Mouse (Mus musculus) cerebellum, postnatal 36 days (tissue): ENCODE measurements around the gene Capzb.
A peak's percentile ranks its signal among the peaks of the same experiment; 100 is the strongest.

Experiments used
- DNase-seq, 2 experiments: peaks; one replicate each; pipeline ENCODE4 v3.0.0; 2021 to 2022; ENCODE audit warnings: mixed read lengths in 2 of 2

The Capzb gene

GRCm38 (mm10) chr4:139182511-139182910 is 10.2 kb upstream of the Capzb start:
- no peak for DNase-seq

DNA sequence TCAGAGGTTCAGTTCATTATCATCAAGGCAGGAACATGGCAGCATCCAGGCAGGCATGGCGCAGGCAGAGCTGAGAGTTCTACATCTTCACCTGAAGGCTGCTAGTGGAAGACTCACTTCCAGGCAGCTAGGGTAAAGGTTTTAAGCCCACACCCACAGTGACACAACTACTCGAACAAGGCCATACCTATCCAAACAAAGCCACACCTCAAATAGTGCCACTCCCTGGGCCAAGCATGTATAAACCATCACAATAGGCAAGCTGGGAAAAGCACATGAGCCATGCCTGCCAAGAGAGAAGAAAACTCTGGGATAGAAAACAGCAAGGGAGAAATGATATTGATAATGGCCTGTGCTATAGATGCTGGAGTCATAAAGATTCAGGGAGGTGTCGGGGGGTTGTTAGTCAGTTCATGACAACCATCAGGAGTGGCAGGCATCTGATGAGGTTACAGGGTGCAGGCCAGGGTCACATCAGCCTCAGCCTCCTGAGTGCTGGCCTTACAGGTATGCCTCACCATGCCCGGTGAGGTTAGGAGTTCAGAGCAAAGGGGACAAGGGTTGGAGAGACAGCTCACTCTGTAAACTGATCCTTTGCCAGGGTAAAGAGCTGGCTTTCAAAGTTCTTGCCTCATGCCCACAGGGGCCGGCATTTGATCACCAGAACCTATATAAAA is 6.8 kb upstream of the Capzb start:
- no peak for DNase-seq

DNA sequence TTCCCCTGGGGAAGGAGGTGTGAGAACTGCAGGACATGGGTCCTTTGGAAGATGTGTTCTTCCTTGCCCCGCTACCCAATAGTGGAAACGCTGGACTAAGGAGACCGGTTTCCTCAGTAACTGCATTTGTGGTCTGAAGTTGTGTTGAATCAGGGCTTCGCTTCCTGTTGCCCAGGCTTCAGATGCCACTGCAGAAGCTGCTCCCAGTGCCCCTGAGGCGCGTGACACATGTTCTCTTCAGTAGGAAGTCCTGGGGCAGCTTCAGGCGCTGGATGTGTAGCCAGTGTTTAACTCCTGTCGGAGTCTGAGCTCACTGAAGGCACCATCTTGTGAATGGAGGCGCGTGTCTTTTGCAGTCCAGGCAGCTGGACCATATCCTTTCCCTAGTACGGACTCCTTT is 4.8 kb upstream of the Capzb start:
- DNase-seq, result no peak

DNA sequence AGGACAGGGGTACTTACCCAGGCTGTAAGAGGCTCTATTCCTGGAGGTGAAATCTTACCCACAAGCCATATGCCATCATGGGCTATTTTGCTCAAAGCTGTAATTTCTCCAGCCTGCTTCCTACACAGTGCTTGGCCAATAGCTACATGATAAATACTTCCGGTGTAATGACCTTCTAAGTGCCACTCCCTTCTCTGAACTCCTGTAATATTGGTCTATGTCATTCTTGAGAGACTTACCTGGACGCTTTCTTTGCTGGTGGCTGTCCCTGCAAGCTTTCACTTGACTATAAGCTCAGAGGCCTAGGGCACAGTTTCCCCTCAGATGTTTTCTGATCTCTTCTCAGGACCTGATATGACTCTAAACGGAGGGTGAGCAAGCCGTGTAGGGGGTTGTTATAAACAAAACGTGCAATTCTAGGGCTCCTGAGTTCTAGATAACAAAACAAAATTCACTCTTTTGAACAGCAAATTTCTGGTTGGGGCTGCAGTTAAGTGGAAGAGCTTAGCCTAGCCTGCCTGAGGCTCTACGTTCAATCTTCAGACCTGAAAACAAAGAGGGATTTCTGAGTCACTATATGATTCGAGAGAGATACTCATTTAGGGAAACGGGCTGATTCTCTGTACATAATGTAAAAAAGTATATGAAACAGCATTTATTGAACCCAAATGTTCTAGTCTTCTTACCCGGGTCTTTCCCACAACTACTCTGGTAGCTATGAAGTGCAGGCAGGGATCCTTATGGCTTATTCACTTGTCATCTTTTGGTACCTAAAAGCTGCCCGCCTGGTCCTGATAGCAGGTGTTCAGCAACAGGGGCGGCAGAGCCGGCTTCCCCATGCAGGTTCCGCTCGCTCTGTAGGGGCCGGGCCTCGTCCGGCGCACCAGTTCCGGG is 847 bp upstream of the Capzb start:
- DNase-seq, result no peak

GRCm38 (mm10) chr4:139193176-139194093 is 736 bp downstream of the Capzb start:
- DNase-seq, result peak in 1 of 2 experiments; percentile 14

DNA sequence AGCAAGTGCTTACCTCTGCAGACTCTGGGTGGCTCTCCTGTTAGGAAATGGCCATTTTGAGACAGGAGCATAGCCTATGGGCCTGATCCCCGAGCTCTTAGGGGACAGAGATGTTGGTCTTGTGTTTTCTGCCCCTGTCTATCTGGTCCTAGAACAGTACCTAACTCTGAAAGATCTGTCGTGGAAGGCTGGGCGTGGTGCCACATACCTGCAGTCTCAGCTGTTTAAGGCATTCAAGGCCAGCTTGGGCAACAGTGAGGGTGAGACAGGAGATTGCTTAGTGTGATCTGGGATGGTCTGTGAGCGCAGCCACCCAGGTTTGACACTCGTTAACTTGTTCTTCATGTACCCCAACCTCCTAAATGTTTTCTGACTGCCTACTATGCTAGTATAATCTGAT is 2.4 kb downstream of the Capzb start:
- DNase-seq, result peak in 1 of 2 experiments; percentile 43

DNA sequence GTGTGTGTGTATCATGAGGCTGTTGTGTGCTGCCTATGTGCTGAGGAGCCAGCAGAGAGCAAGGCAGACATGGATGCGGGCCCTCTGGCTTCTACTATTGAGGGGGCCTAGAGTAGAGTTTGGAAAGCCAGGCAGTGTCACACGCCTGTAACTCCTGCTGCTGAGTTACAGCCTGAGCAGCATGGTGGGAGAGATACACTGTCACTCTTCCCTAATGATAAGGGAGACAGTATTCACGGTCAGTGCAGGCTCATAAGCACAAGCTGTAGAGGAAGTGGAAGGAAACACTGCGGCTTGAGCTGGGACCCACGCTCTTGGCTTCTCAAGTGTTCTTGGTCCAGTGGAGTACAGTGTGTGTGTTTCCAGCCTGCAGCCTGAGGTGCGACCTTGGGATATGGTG is 3.8 kb downstream of the Capzb start:
- no peak for DNase-seq

DNA sequence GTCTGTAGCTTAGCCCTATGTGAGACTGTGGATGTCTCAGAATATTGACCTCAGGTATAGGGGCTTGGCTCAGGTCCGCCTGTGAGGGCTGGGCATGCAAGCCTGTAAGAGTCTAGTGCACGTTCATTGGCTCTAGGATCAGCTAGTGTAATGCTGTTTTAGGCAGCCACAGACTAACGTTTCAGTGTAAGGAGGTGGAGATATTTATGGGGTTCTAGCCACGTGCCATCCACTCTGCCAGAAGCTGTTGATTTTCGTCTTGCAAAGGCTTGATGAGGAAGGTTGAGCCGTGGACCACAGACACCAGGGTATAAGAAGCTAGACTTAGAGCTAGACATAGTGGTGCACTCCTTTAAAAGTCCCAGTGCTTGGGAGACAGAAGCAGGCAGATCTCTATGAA is 4.2 kb downstream of the Capzb start:
- no peak for DNase-seq

GRCm38 (mm10) chr4:139197453-139197852 is 4.8 kb downstream of the Capzb start:
- DNase-seq, result no peak

DNA sequence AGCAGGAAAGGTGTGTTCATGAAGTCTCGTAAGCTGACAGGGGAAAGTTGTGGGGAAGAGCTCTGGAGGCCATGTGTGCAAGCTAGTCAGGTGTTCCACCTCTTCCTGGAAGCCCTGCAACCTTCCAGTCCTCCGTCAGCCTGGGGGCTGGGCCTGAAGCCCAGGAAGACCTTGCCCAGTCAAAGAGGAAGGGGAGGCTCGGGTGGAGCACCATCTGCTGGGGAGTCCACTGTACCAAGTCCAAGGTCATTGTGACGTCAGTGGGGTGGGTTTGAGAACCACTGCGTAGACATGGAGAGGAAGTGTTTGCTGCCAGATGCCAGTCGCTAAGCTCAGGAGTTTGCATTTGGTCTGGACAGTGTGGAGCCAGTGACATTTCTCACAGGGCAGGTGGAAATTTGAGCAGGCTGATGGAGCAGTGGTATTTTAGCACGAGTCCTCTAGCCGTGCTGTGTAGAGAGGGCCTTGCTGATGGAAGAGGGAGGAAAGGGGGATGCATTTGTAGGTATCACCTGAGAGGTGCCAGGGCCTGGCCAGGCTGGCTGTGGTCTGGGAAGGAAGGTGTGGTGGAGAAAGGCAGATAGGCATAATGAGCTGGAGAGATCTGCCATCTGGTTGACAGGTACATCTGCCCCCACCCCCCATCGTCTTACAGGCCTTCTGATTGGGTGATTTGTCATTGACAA is 5.4 kb downstream of the Capzb start:
- no peak for DNase-seq

GRCm38 (mm10) chr4:139199126-139199525 is 6.4 kb downstream of the Capzb start:
- no peak for DNase-seq

DNA sequence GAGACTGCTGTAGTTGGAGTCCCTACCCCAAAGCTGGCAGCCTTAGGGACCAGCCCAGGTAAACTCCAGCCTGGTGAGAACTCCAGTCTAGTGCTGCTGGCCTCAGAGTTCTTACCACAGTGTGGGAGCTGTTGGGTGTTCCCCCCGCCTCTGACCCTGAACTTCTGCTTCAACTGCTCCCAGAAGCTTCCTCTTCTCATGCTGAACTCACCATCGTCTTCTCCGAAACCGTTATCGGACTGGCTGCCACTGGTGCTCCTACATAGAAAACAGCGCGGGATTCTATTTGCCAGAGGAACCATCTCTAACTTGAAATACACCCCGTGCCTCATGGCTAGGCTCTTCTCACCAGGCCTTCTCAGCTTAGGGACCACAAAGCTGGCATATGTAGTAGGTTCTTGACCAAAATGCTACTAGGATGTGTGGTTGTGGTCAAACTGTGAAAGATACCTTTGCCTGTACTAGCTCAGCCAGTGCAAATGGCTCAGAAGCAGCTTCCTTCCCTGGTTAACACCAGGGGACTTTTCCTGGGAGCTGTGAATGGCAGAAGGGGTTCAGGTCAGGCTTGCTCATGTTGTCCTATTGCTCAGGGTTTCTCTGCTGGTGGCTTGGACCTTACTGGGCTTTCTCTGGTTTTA is 7.1 kb downstream of the Capzb start:
- no peak for DNase-seq

- no peak for DNase-seq
These were observed 8.2 kb downstream of the Capzb start for GRCm38 (mm10) chr4:139200946-139201345.

DNA sequence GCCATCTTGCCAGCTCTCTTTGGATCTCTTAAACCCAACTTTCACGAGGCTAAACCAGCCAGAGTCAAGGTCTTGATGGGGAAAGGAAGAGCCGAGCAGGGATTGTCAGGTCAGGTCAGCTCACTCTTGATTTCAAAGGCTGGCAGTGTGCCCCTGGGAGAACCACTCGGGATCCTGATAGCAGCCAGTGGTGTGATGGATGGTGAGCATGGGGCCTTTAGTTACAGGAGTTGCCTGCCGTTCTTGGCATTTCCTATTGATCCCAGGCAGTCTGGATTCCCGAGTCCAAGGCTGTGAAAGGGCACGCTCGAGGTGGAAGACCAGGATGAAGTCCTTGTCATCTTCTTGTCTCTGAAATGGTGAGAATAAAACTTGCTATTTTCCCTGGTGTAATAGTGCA is 9.9 kb downstream of the Capzb start:
- DNase-seq, result no peak

DNA sequence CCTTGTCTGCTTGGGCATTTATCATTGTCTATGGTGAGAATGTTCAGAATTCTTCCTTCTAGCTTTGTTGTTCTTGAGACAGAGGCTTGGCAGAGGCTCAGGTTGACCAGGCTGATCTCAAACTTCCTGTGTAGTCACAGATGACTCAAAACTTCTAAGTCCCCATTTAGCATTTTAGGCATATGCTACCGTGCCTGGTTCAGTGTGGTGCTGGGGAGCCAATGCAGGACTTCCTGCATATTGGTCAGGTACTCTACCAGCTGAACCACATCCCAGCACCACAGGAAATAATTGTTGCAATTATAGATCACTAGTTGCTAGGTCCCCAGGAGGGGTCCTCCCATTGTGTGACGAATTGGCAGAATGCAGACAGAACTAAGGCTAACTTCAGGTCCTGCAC is 10.7 kb downstream of the Capzb start:
- no peak for DNase-seq

DNA sequence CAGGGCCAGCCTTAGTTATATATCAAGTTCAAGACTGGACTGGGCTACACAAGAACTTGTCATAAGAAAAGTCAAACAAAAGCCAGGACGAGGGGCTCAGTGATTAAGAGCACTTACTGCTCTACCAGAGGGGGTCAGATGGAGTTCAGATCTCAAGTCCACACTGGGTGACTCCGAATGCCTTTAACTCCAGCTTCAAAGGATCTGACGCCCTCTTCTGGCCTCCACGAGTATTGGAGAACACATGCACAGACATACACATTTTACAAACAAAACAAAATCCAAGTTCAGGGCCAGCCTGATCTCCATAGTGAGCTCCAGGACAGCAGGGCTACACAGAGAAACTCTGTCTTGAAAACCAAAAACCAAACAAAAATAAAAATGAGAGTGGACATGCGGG is 13.1 kb downstream of the Capzb start:
- DNase-seq, result no peak

DNA sequence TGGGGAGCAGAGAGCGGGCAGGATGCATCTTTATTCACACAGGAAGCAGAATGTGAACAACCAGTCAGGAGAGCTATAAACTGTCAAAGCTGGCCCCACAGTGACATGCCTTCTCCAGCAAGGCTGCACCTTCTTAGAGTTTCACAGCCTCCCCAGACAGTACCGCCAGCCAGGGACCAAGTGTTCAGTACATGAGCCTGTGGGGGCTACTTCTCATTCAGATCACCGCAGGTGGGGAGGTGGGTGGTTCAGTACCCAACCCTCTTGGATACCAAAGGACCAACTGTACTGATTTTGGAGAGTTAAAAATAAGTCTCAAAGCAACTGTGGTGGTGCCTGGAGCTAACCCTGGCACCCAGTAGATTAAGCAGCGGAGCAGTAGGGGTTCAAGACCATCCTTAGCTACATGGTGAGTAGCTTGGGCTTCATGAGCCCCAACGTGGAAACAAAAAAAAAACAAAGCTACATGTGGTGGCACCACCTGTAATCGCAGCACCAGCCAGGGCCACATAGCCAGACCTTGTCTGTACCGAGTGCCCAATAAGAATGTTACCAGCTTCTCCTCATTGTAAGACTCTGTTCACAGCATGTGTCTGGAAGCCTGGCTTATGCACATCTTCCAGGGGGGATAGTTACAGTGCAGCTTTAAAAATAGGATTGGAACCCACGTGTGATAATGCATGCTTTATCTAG is 13.8 kb downstream of the Capzb start:
- DNase-seq, result no peak

DNA sequence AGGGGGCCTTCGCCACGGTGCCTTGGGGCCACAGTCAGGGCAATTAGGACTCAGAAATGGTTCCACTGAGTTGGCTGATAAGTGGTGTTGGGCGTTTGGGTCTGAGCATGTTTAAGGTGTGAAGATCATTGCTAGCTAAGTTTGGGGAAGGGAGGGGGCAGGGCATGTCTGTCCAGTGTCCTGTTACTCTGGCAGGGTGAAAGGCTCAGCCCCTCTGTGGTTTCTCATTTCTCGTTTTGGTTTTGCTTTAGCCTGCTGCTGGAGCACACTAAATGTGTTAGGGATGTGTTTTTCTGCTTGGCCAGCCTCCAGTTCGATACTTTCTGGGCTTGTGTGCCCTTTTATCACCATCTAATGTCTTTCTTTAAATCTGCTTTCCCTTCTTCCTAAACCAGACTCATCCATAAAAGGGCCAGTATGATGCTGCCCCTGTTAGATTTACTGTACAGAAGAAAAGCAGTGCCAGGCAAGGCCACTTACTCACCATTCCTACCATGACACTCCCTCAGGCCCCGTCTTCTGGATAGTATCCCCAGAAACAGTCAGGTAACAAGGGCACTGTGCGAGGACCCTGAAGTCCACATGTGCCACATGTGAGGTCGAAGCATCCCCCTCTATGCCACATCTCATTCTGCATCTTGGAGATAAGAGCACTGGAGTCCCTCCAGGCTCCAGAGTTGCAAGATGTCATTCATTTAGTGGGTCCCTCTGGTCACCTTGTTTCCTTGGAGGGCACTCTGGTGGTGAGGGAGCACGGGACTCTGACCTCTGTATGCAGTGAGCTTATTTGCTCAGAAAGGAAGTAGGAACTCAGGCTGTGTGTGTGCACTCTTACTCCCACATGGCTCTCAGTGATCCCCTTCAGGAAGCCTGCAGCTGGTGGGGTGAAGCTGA is 15.8 kb downstream of the Capzb start:
- no peak for DNase-seq

- DNase-seq, result no peak
These were observed 16.6 kb downstream of the Capzb start for GRCm38 (mm10) chr4:139209130-139209840.
